Mouse (Mus musculus): ENCODE data around the gene Cuzd1. TPM values are rescaled to one million over a fixed set of nuclear protein-coding genes. Genes with fewer than 3 reads are reported as not detected.

Cuzd1 gene
- polyA plus RNA-seq, 1 experiment, result not detected

GRCm38 (mm10) chr7:131333564-131333963 lies 11.5 kb upstream of the Cuzd1 start, which contains the start of gene Fam24a:
Gene Fam24a, plus strand, starts transcription at chr7:131333864.
- no peaks in the 10 kb centered on the region for H3K9me3 ChIP-seq
- H3K4me1 ChIP-seq, result no peaks in the 10 kb centered on the region; the same call in 1 of the 2 replicates
- peaks cover 6% of the 10 kb centered on the region for H3K36me3 ChIP-seq (replicated peaks; ENCODE audit: low read length)
- H3K4me3 ChIP-seq (replicated peaks), result no peak within 1 kb of the TSS
- no peak for TF ChIP-seq FLI1 (IDR thresholded peaks at IDR 0.05; ENCODE audit: low read length)
- no peak for TF ChIP-seq GATA1 (IDR thresholded peaks at IDR 0.05; ENCODE audit: borderline replicate concordance, low read length)
- no peaks in the 10 kb centered on the region for H3K27me3 ChIP-seq (replicated peaks)

GRCm38 (mm10) chr7:131331688-131332087 lies 9.6 kb upstream of the Cuzd1 start:
- Histone ChIP-seq H3K36me3 (replicated peaks; ENCODE audit: low read length) (no peaks in the 10 kb centered on the region), H3K27me3 (replicated peaks) (no peaks in the 10 kb centered on the region), H3K4me1 (no peaks in the 10 kb centered on the region; the same call in 1 of the 2 replicates), H3K4me3 (replicated peaks) (no peak overlapping the region), H3K9me3 (no peaks in the 10 kb centered on the region)
- TF ChIP-seq GATA1 (IDR thresholded peaks at IDR 0.05; ENCODE audit: borderline replicate concordance, low read length), result no peak
- TF ChIP-seq FLI1 (IDR thresholded peaks at IDR 0.05; ENCODE audit: low read length), result no peak

- Histone ChIP-seq H3K9me3 (no peaks in the 10 kb centered on the region), H3K27me3 (replicated peaks) (peaks cover 2% of the 10 kb centered on the region), H3K36me3 (replicated peaks; ENCODE audit: low read length) (no peaks in the 10 kb centered on the region), H3K4me1 (no peaks in the 10 kb centered on the region; the same call in 1 of the 2 replicates), H3K4me3 (replicated peaks) (no peak within 1 kb of the TSS)
- TF ChIP-seq FLI1 (IDR thresholded peaks at IDR 0.05; ENCODE audit: low read length) (no peak), GATA1 (IDR thresholded peaks at IDR 0.05; ENCODE audit: borderline replicate concordance, low read length) (no peak)
Observed at GRCm38 (mm10) chr7:131329416-131329815, 7.3 kb upstream of the Cuzd1 start, which contains the start of gene Fam24b. Gene Fam24b, minus strand, starts transcription at chr7:131329516.

DNA sequence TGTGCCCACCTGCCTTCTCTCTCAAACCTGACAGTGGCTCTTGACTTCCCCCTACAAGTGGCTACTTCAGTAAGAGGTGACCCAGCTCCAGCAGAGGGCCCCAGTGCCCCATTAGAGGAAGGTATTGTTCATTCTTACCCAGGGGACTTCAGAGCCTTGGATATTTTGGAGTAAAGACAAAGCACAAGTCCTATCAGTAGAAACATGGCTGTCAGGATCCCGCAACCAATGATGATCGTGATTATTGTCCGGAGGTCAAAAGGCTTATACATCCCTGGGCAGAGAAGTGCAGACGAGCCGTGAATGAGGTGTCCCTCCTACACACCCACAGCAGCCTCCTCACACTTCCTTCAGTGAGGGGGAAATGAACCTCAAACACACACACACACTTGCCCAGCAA lies 5.0 kb upstream of the Cuzd1 start:
- peaks cover 6% of the 10 kb centered on the region for H3K9me3 ChIP-seq

GRCm38 (mm10) chr7:131318340-131318739 lies 3.8 kb downstream of the Cuzd1 start:
- H3K27me3 ChIP-seq (replicated peaks), result peaks cover 7% of the 10 kb centered on the region
- no peak overlapping the region for H3K4me3 ChIP-seq (replicated peaks)

More for the DNA sequence above, 5.0 kb upstream of the Cuzd1 start:
- TF ChIP-seq FLI1 (IDR thresholded peaks at IDR 0.05; ENCODE audit: low read length) (no peak), GATA1 (IDR thresholded peaks at IDR 0.05; ENCODE audit: borderline replicate concordance, low read length) (no peak)
- peaks cover 4% of the 10 kb centered on the region for H3K27me3 ChIP-seq (replicated peaks)
- no peak overlapping the region for H3K4me3 ChIP-seq (replicated peaks)
- no peaks in the 10 kb centered on the region for H3K36me3 ChIP-seq (replicated peaks; ENCODE audit: low read length)
- H3K4me1 ChIP-seq, result no peaks in the 10 kb centered on the region

GRCm38 (mm10) chr7:131317587-131317986 lies 4.5 kb downstream of the Cuzd1 start:
- Histone ChIP-seq H3K36me3 (replicated peaks; ENCODE audit: low read length) (no peaks in the 10 kb centered on the region), H3K4me1 (no peaks in the 10 kb centered on the region), H3K9me3 (no peaks in the 10 kb centered on the region), H3K27me3 (replicated peaks) (peaks cover 7% of the 10 kb centered on the region), H3K4me3 (replicated peaks) (no peak overlapping the region)
- TF ChIP-seq FLI1 (IDR thresholded peaks at IDR 0.05; ENCODE audit: low read length), result no peak
- TF ChIP-seq GATA1 (IDR thresholded peaks at IDR 0.05; ENCODE audit: borderline replicate concordance, low read length), result no peak

More at GRCm38 (mm10) chr7:131318340-131318739, 3.8 kb downstream of the Cuzd1 start:
- Histone ChIP-seq H3K4me1 (no peaks in the 10 kb centered on the region), H3K36me3 (replicated peaks; ENCODE audit: low read length) (no peaks in the 10 kb centered on the region), H3K9me3 (peaks cover 5% of the 10 kb centered on the region)
- TF ChIP-seq FLI1 (IDR thresholded peaks at IDR 0.05; ENCODE audit: low read length) (no peak), GATA1 (IDR thresholded peaks at IDR 0.05; ENCODE audit: borderline replicate concordance, low read length) (no peak)

GRCm38 (mm10) chr7:131314493-131314892 lies 7.6 kb downstream of the Cuzd1 start:
- no peaks in the 10 kb centered on the region for H3K4me1 ChIP-seq
- TF ChIP-seq GATA1 (IDR thresholded peaks at IDR 0.05; ENCODE audit: borderline replicate concordance, low read length) (no peak), FLI1 (IDR thresholded peaks at IDR 0.05; ENCODE audit: low read length) (no peak)
- H3K4me3 ChIP-seq (replicated peaks), result no peak overlapping the region
- H3K36me3 ChIP-seq (replicated peaks; ENCODE audit: low read length), result no peaks in the 10 kb centered on the region
- H3K27me3 ChIP-seq (replicated peaks), result no peaks in the 10 kb centered on the region
- no peaks in the 10 kb centered on the region for H3K9me3 ChIP-seq

DNA sequence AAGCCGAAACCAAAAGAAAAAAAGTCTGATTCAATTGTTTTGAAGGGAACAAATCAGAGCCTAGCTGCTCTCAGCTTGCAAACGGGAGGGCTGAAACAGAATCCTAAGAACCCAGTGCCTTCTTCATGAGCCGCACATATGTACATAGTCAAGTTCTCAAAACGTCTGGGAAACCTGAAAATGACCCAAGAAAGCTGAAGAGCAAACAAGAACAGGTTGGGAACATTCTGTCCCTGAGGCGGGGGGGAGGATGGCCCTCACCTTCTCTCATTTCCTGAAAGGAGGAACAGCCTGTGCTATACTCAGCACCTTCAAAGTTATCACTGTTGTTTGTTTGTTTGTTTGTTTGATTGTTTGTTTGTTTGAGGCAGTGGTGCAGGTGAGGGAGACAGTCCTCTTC lies 15.4 kb downstream of the Cuzd1 start:
- no peak for TF ChIP-seq GATA1 (IDR thresholded peaks at IDR 0.05; ENCODE audit: borderline replicate concordance, low read length)
- no peak for TF ChIP-seq FLI1 (IDR thresholded peaks at IDR 0.05; ENCODE audit: low read length)
- Histone ChIP-seq H3K4me1 (no peaks in the 10 kb centered on the region), H3K4me3 (replicated peaks) (peak overlapping the region; percentile 12), H3K9me3 (peaks cover 4% of the 10 kb centered on the region; the same call in 1 of the 2 replicates), H3K36me3 (replicated peaks; ENCODE audit: low read length) (no peaks in the 10 kb centered on the region), H3K27me3 (replicated peaks) (no peaks in the 10 kb centered on the region)

DNA sequence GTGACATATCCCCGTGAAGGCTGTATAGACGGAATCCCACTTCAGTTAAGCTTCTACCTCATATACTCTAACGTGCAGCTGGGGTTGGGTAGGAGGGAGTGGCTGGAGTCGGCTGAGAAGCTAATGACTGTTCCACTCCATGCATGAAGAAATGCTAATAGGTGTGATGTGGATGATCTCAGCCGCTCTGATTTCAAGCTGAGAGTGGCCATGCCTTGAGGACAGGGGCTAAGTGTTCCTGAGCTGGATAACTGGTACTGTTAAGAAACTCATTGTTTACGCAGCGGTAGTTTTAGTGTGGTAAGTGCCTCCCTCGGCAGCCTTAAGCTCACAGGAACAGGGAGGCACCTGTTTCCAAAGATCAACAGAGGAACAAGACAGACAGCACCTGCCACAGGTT lies 18.8 kb downstream of the Cuzd1 start:
- H3K4me1 ChIP-seq, result no peaks in the 10 kb centered on the region
- no peak for TF ChIP-seq GATA1 (IDR thresholded peaks at IDR 0.05; ENCODE audit: borderline replicate concordance, low read length)
- no peak for TF ChIP-seq FLI1 (IDR thresholded peaks at IDR 0.05; ENCODE audit: low read length)
- H3K9me3 ChIP-seq, result peaks cover 4% of the 10 kb centered on the region; the same call in 1 of the 2 replicates
- no peaks in the 10 kb centered on the region for H3K36me3 ChIP-seq (replicated peaks; ENCODE audit: low read length)
- no peak overlapping the region for H3K4me3 ChIP-seq (replicated peaks)
- H3K27me3 ChIP-seq (replicated peaks), result no peaks in the 10 kb centered on the region

DNA sequence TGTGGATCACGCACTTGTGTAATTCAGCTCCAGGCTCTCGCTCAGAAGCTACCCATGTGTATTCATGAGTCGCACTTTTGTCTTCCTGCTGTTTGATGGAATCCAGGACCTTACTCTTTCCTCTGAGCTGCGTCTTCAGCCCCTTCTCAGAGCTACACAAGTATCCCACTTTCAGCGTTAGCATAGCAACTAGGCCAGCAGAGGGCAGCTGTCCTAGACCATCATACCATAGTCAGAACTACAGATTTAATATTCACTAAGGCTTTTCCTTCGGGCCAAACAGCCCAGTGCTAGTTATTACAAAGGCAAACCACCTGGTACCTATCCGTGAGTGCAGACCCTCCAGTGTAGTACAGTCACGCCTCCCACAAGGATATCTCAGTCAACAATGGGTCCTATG lies 24.9 kb downstream of the Cuzd1 start:
- peaks cover 4% of the 10 kb centered on the region for H3K27me3 ChIP-seq (replicated peaks)
- no peaks in the 10 kb centered on the region for H3K9me3 ChIP-seq
- no peak overlapping the region for H3K4me3 ChIP-seq (replicated peaks)
- H3K4me1 ChIP-seq, result no peaks in the 10 kb centered on the region
- no peaks in the 10 kb centered on the region for H3K36me3 ChIP-seq (replicated peaks; ENCODE audit: low read length)
- TF ChIP-seq GATA1 (IDR thresholded peaks at IDR 0.05; ENCODE audit: borderline replicate concordance, low read length), result no peak

- Histone ChIP-seq H3K36me3 (replicated peaks; ENCODE audit: low read length) (no peaks in the 10 kb centered on the region), H3K9me3 (peaks cover 8% of the 10 kb centered on the region), H3K4me3 (replicated peaks) (peak overlapping the region; percentile 14), H3K27me3 (replicated peaks) (no peaks in the 10 kb centered on the region), H3K4me1 (no peaks in the 10 kb centered on the region)
- TF ChIP-seq GATA1 (IDR thresholded peaks at IDR 0.05; ENCODE audit: borderline replicate concordance, low read length) (no peak), FLI1 (IDR thresholded peaks at IDR 0.05; ENCODE audit: low read length) (no peak)
Observed at GRCm38 (mm10) chr7:131265851-131266250, 56.2 kb downstream of the Cuzd1 start.

Data from megakaryocyte, embryonic 14.5 days (primary cell).